Mouse (Mus musculus): Measurements from ENCODE around the gene Hic1. TPM values are rescaled to one million over a fixed set of nuclear protein-coding genes. Genes with fewer than 3 reads are reported as not detected.

The Hic1 gene
- polyA plus RNA-seq, 1 experiment from 2014 or later: 8.5 TPM

- Histone ChIP-seq H3K9me3 (ENCODE audit: control insufficient read depth, low read length) (no peaks in the 10 kb centered on the region), H3K27me3 (ENCODE audit: control insufficient read depth, insufficient read depth, low read depth, low read length) (no peaks in the 10 kb centered on the region), H3K9ac (ENCODE audit: low read length) (no peak overlapping the region), H3K27ac (ENCODE audit: low read length) (no peak overlapping the region), H3K4me2 (ENCODE audit: low read depth, low read length) (no peak overlapping the region), H3K4me3 (ENCODE audit: low read length) (no peak overlapping the region), H3K4me1 (replicated peaks; ENCODE audit: control insufficient read depth, insufficient read depth, low read length) (peaks cover 20% of the 10 kb centered on the region), H3K36me3 (ENCODE audit: control insufficient read depth, insufficient read depth, low read length) (no peaks in the 10 kb centered on the region)
- 82% methylated on average over 3 of the region's 3 CpGs for WGBS
- no peak for ATAC-seq (ENCODE audit: low read depth)
These were observed 49.5 kb downstream of the Hic1 start for GRCm38 (mm10) chr11:75119841-75120240.

GRCm38 (mm10) chr11:75119298-75119697 is 50.0 kb downstream of the Hic1 start:
- Histone ChIP-seq H3K36me3 (ENCODE audit: control insufficient read depth, insufficient read depth, low read length) (no peaks in the 10 kb centered on the region), H3K27ac (ENCODE audit: low read length) (no peak overlapping the region), H3K27me3 (ENCODE audit: control insufficient read depth, insufficient read depth, low read depth, low read length) (no peaks in the 10 kb centered on the region), H3K4me3 (ENCODE audit: low read length) (no peak overlapping the region), H3K4me2 (ENCODE audit: low read depth, low read length) (no peak overlapping the region), H3K9ac (ENCODE audit: low read length) (no peak overlapping the region), H3K9me3 (ENCODE audit: control insufficient read depth, low read length) (no peaks in the 10 kb centered on the region), H3K4me1 (replicated peaks; ENCODE audit: control insufficient read depth, insufficient read depth, low read length) (peaks cover 20% of the 10 kb centered on the region)
- 93% methylated on average over 2 of the region's 2 CpGs for WGBS
- ATAC-seq (ENCODE audit: low read depth): no peak

- H3K9ac ChIP-seq (ENCODE audit: low read length): no peak overlapping the region
- no peak for ATAC-seq (ENCODE audit: low read depth)
- no peaks in the 10 kb centered on the region for H3K36me3 ChIP-seq (ENCODE audit: control insufficient read depth, insufficient read depth, low read length)
- no peak overlapping the region for H3K27ac ChIP-seq (ENCODE audit: low read length)
- 92% methylated on average over 2 of the region's 2 CpGs for WGBS
- H3K4me1 ChIP-seq (replicated peaks; ENCODE audit: control insufficient read depth, insufficient read depth, low read length): peaks cover 20% of the 10 kb centered on the region
- H3K9me3 ChIP-seq (ENCODE audit: control insufficient read depth, low read length): no peaks in the 10 kb centered on the region
- no peak overlapping the region for H3K4me3 ChIP-seq (ENCODE audit: low read length)
- H3K27me3 ChIP-seq (ENCODE audit: control insufficient read depth, insufficient read depth, low read depth, low read length): no peaks in the 10 kb centered on the region
- H3K4me2 ChIP-seq (ENCODE audit: low read depth, low read length): no peak overlapping the region
These were observed 51.2 kb downstream of the Hic1 start for GRCm38 (mm10) chr11:75118141-75118540.

GRCm38 (mm10) chr11:75116379-75116778 is 52.9 kb downstream of the Hic1 start:
- H3K27ac ChIP-seq (ENCODE audit: low read length): no peak overlapping the region
- H3K9me3 ChIP-seq (ENCODE audit: control insufficient read depth, low read length): no peaks in the 10 kb centered on the region
- ATAC-seq (ENCODE audit: low read depth): no peak

More at GRCm38 (mm10) chr11:75116379-75116778, 52.9 kb downstream of the Hic1 start:
- no peaks in the 10 kb centered on the region for H3K27me3 ChIP-seq (ENCODE audit: control insufficient read depth, insufficient read depth, low read depth, low read length)
- no peak overlapping the region for H3K4me2 ChIP-seq (ENCODE audit: low read depth, low read length)
- H3K36me3 ChIP-seq (ENCODE audit: control insufficient read depth, insufficient read depth, low read length): no peaks in the 10 kb centered on the region
- H3K4me1 ChIP-seq (replicated peaks; ENCODE audit: control insufficient read depth, insufficient read depth, low read length): peaks cover 20% of the 10 kb centered on the region
- 46% methylated on average over 6 of the region's 6 CpGs for WGBS
- H3K4me3 ChIP-seq (ENCODE audit: low read length): no peak overlapping the region
- H3K9ac ChIP-seq (ENCODE audit: low read length): no peak overlapping the region

MicroRNA genes within 50 kb of the gene (microRNA counts, 519-probe panel; counts per million panel counts)
- microRNA mmu-miR-132: 3,086 counts per million, percentile 60 among the panel's probes with 10 or more counts
- microRNA mmu-miR-212: not detected

Small RNAs within 50 kb of the gene (microRNA-seq; reads per million reads assigned to microRNA genes)
- gene Mir132: 280 reads per million, percentile 62 among the genes with 10 or more reads in this experiment
- 30.4 reads per million, percentile 37 among the genes with 10 or more reads in this experiment for gene Mir212

Other genes starting within 250 kb of the Hic1 start
- 15.6 and 17.0 TPM in 2 replicates for gene Smg6, start 243.7 kb downstream of the Hic1 start, polyA plus RNA-seq (2015; fragmentation: Nextera tagmentation; extraction: Ambion mirVana)
- 20.7 and 21.4 TPM in 2 replicates for gene Srr, start 243.6 kb downstream of the Hic1 start, polyA plus RNA-seq (2015; fragmentation: Nextera tagmentation; extraction: Ambion mirVana)
- 24.0 and 24.2 TPM in 2 replicates for gene Ovca2, start 9.3 kb upstream of the Hic1 start, polyA plus RNA-seq (2015; fragmentation: Nextera tagmentation; extraction: Ambion mirVana)
- gene Dph1, start 21.7 kb upstream of the Hic1 start, polyA plus RNA-seq (2015; fragmentation: Nextera tagmentation; extraction: Ambion mirVana): 17.1 and 17.9 TPM in 2 replicates
- gene Rtn4rl1, start 24.3 kb upstream of the Hic1 start, polyA plus RNA-seq (2015; fragmentation: Nextera tagmentation; extraction: Ambion mirVana): 2.0 and 2.9 TPM in 2 replicates
- 172 and 191 TPM in 2 replicates for gene Rpa1, start 178.8 kb upstream of the Hic1 start, polyA plus RNA-seq (2015; fragmentation: Nextera tagmentation; extraction: Ambion mirVana)
- gene Smyd4, start 178.9 kb upstream of the Hic1 start, polyA plus RNA-seq (2015; fragmentation: Nextera tagmentation; extraction: Ambion mirVana): 14.1 and 16.9 TPM in 2 replicates

Measured in lung, embryonic 16.5 days (tissue).